Mouse (Mus musculus) bone marrow, adult 2 months (tissue): ENCODE measurements around the gene Acta2.

Experiments used
- CTCF ChIP-seq: fragments of 200-500 bp; IDR thresholded peaks from 2 replicates; pipeline ENCODE4 v1.5.1; 2011; ENCODE audit warnings: low read length, control low read depth; ENCODE audit not compliant: control insufficient read depth, insufficient read depth
- POLR2A ChIP-seq: fragments of 200-500 bp; IDR thresholded peaks from 2 replicates; pipeline ENCODE4 v1.6.1; 2011; ENCODE audit warnings: low read depth, mild to moderate bottlenecking, control low read depth, low read length, borderline replicate concordance; ENCODE audit not compliant: control insufficient read depth

- TF ChIP-seq CTCF (no peak), POLR2A (no peak)
Measured at GRCm38 (mm10) chr19:34284383-34284782, 29.0 kb upstream of the Acta2 start.
